Mouse (Mus musculus): ENCODE results near the gene Yjefn3. TPM values are rescaled to one million over a fixed set of nuclear protein-coding genes. Genes with fewer than 3 reads are reported as not detected.

Gene Yjefn3
- polyA plus RNA-seq, 1 experiment from 2014 or later, result 3.6 TPM

DNA sequence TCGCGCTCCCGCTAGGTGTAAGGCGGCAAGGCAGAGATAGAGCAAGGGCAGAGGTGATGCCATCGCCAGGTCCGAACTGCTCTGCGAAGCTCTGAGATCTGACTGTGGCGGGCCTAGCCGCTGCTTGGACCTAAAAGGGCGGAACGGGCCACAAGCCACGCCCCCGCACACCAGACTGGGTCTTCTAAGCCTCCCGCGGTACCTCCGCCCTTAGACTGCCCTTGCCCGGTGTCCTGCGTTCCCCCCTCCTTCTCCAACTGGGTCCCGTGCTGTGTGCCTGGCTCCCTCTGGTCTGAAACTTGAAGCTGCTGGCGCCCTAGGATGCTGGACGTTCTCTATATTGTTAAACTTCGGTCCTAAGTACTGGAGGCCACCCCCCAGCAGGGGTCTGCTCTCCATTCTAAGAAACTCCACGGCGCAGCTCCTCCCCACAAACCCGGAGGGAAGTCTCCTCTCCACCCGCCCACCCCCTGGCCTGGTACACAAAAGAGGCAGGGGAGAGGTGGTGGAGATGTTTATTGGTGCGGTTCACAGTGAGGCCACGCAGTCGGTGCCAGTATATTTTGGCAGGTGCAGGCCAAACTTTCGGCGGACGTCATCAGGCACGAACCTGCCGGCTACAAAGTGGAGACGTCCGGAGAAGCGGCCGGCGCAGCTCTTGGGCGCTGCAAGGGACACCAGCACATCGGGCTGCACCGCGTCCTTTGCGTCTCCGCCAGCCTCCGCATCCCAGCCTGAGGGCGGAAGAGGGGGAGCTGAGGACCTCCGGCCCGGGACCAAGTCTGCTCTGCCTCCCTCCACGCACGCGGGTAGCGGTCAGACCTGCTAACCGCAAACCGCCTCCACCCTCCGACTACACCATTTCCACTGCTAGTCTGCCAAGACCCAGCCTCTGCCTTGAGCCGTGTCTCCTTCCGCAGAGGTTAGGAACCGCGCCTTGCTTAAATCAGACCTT is 14.9 kb downstream of the Yjefn3 start, which contains the start of gene Cilp2:
Gene Cilp2, minus strand, starts transcription at position 399 of the 955 bp plus-strand sequence.
- ATAC-seq (ENCODE audit: low FRiP score) (no peak), DNase-seq (ENCODE audit: low spot score, missing footprints) (peak; percentile 94)
- peak within 1 kb of the TSS; percentile 14 for H3K4me3 ChIP-seq (ENCODE audit: low read depth, low read length)
- no peaks in the 10 kb centered on the region for H3K36me3 ChIP-seq (ENCODE audit: control insufficient read depth, insufficient read depth, low read length)
- no peaks in the 10 kb centered on the region for H3K9me3 ChIP-seq (ENCODE audit: control insufficient read depth, low read length)
- WGBS, result 1% methylated on average over 59 of the region's 60 CpGs
- H3K27me3 ChIP-seq (ENCODE audit: control insufficient read depth, insufficient read depth, low read length), result peaks cover 82% of the 10 kb centered on the region
- H3K4me2 ChIP-seq, result peak within 1 kb of the TSS; percentile 19
- H3K9ac ChIP-seq (ENCODE audit: low read length), result no peak within 1 kb of the TSS
- H3K4me1 ChIP-seq (ENCODE audit: control insufficient read depth, insufficient read depth, low read length), result peaks cover 20% of the 10 kb centered on the region
- no peak within 1 kb of the TSS for H3K27ac ChIP-seq (ENCODE audit: low read depth, low read length)

DNA sequence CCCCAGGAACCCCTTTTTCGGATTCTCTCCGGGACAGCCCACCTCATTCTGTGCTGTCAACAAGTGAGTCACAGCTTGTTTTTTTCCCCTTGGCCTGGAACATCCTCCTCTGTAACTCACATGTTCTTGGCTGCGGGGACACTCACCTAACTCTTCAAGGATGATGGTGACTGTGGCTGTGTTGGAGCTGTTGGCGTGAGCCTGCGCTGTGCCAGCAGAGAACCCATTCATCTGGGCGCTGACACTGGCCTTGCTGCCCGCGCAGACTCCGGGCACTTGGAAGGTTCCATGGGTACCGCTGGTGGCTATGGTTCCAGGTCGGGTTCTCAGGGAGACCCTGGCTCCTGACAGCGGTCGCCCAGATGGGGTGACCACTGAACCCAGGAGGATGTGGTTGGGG is 18.4 kb downstream of the Yjefn3 start:
- Histone ChIP-seq H3K4me2 (no peak overlapping the region), H3K36me3 (ENCODE audit: control insufficient read depth, insufficient read depth, low read length) (no peaks in the 10 kb centered on the region), H3K9ac (ENCODE audit: low read length) (no peak overlapping the region), H3K27me3 (ENCODE audit: control insufficient read depth, insufficient read depth, low read length) (peaks cover 100% of the 10 kb centered on the region), H3K4me1 (ENCODE audit: control insufficient read depth, insufficient read depth, low read length) (peaks cover 21% of the 10 kb centered on the region), H3K27ac (ENCODE audit: low read depth, low read length) (no peak overlapping the region), H3K4me3 (ENCODE audit: low read depth, low read length) (no peak overlapping the region), H3K9me3 (ENCODE audit: control insufficient read depth, low read length) (no peaks in the 10 kb centered on the region)
- 51% methylated on average over 13 of the region's 13 CpGs for WGBS
- DNase-seq (ENCODE audit: low spot score, missing footprints) (peak; percentile 82), ATAC-seq (ENCODE audit: low FRiP score) (no peak)

DNA sequence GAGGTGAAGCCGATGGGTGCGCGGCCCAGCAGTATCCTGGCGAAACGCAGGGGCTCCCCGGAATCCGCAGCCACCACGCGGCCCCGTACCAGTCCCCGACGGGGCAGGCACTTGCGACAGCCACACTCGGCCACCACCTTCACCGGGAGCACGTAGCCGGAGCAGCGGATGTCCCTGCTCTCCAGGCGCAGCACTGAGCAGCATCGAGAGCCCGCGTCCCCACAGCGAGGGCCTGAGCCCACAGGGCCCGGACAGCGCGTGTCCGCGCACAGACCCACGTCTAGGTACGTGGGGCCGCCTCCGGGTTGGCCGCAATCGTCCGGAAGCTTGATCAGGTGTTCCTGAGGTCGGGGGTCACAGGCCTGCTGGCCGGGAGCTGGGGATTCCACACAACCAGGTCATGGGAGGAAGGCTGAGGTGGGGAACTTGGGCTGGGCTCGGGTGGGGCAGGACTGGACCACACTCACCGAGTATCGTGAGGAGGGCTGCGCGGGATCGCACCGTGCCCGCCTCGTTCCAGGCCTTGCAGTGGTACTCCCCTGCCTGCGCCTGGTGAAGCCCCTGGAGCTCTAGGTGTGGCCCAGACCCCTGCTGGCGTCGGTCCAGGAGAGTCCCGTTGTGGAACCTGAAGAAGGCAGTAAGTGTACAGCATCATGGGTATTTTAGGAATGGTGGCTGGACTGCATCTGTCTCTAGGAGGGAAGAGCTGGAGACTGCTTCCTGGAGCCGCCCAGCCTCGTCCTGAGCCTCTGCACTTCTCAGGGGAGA is 19.5 kb downstream of the Yjefn3 start:
- Histone ChIP-seq H3K4me1 (ENCODE audit: control insufficient read depth, insufficient read depth, low read length) (peaks cover 19% of the 10 kb centered on the region), H3K27me3 (ENCODE audit: control insufficient read depth, insufficient read depth, low read length) (peaks cover 96% of the 10 kb centered on the region), H3K9me3 (ENCODE audit: control insufficient read depth, low read length) (no peaks in the 10 kb centered on the region), H3K9ac (ENCODE audit: low read length) (no peak overlapping the region), H3K36me3 (ENCODE audit: control insufficient read depth, insufficient read depth, low read length) (no peaks in the 10 kb centered on the region), H3K4me2 (no peak overlapping the region), H3K27ac (ENCODE audit: low read depth, low read length) (no peak overlapping the region), H3K4me3 (ENCODE audit: low read depth, low read length) (no peak overlapping the region)
- ATAC-seq (ENCODE audit: low FRiP score) (no peak), DNase-seq (ENCODE audit: low spot score, missing footprints) (peak; percentile 90)
- 10% methylated on average over 52 of the region's 52 CpGs for WGBS

DNA sequence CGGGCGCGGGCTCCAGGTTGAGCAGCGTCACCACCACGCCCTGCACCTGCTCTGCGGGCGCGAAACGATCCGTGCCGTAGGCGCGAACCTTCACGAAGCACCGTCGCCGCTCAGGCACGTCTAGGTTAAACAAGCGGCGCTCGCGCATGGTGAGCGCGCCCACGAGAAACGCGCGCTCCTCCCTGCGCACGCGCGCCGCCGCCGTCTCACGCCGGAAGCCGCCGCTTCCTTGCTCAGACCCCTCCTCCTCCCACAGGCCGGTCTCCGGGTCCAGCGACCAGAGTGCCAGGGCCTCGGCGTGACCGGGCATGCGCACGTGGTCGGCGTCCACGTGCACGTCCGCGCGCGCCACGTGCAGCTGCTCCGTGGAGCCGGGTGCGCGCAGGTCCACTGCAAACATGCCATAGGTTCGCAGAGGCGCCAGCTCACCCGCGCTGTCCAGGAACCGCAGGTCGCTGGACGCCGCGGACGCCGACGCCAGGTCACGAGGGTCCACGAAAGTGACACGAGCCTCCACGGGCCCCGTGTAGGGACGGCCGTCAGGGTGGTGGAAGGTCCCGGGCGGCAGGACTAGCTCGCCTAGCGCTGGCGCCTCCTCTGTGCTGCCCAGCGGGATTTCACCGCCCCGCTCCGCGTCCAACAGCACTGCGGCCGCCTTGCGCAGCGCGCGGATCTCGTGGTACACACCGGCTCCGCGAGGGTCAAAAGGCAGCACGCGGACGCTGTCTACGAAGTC is 20.3 kb downstream of the Yjefn3 start:
- DNase-seq (ENCODE audit: low spot score, missing footprints), result peak; percentile 95
- H3K4me1 ChIP-seq (ENCODE audit: control insufficient read depth, insufficient read depth, low read length), result peaks cover 11% of the 10 kb centered on the region
- peak overlapping the region; percentile 32 for H3K4me3 ChIP-seq (ENCODE audit: low read depth, low read length)
- no peak overlapping the region; the same call in 1 of the 2 replicates for H3K9ac ChIP-seq (ENCODE audit: low read length)
- H3K36me3 ChIP-seq (ENCODE audit: control insufficient read depth, insufficient read depth, low read length), result no peaks in the 10 kb centered on the region
- WGBS, result 6% methylated on average over 103 of the region's 103 CpGs
- ATAC-seq (ENCODE audit: low FRiP score), result peak; percentile 53
- H3K4me2 ChIP-seq, result peak overlapping the region; percentile 43
- H3K9me3 ChIP-seq (ENCODE audit: control insufficient read depth, low read length), result no peaks in the 10 kb centered on the region
- H3K27me3 ChIP-seq (ENCODE audit: control insufficient read depth, insufficient read depth, low read length), result peaks cover 90% of the 10 kb centered on the region
- no peak overlapping the region for H3K27ac ChIP-seq (ENCODE audit: low read depth, low read length)

DNA sequence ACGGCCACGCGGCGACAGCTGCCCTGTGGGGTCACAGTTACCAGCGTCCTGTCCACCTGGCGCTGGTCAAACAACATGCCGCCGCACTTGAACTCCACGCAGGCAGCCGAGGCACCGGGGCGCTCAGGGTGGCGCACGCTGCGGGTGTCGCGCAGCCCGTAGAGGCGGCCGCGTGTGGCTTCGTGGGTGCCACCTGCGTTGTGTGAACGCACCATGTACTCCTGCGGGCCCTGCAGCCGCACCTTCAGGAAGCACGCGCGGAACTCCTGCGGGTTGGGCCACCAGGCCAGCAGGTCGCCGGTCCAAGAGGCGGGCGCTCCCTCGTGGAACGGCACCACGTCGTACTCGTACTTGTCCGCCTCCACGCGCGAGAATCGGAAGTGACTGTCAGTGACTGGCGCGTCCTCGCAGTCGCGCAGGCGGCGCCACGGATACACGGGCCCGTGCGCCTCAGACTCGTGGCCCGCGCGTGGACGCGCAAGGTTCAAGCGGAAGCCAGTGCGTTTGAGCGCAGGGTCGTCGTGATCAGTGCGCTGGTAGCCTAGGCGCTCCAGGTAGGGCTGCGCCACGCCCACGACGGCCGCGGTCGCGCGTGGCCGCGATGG is 21.1 kb downstream of the Yjefn3 start:
- Histone ChIP-seq H3K4me2 (peak overlapping the region; percentile 43), H3K9me3 (ENCODE audit: control insufficient read depth, low read length) (no peaks in the 10 kb centered on the region), H3K4me3 (ENCODE audit: low read depth, low read length) (peak overlapping the region; percentile 32), H3K4me1 (ENCODE audit: control insufficient read depth, insufficient read depth, low read length) (peaks cover 10% of the 10 kb centered on the region), H3K27ac (ENCODE audit: low read depth, low read length) (no peak overlapping the region), H3K9ac (ENCODE audit: low read length) (no peak overlapping the region), H3K27me3 (ENCODE audit: control insufficient read depth, insufficient read depth, low read length) (peaks cover 82% of the 10 kb centered on the region), H3K36me3 (ENCODE audit: control insufficient read depth, insufficient read depth, low read length) (no peaks in the 10 kb centered on the region)
- peak; percentile 85 for DNase-seq (ENCODE audit: low spot score, missing footprints)
- WGBS, result 16% methylated on average over 79 of the region's 79 CpGs
- 0 out of 2 replicates have a peak, but pooled peaks have one; percentile 0 for ATAC-seq (ENCODE audit: low FRiP score)

DNA sequence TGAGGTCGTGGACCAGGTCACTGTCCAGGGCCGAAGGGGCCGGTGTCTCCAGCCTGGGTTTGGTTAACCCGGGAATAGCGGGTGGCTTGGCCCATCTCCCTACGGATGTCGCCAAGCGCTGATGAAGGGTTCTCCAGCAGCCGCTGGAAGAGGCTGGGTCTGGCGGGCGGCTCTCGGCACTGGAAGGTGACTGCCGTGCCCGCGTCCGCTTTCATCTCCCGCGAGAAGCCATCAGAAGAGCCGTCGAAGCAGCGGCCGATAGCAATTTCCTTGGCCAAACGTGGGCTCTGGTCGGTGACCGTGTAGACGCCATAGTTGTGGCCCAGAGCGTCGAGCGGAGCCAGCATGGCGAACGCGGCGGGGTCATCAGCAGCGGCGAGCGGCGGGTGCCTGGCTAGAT is 21.7 kb downstream of the Yjefn3 start:
- Histone ChIP-seq H3K36me3 (ENCODE audit: control insufficient read depth, insufficient read depth, low read length) (no peaks in the 10 kb centered on the region), H3K9ac (ENCODE audit: low read length) (no peak overlapping the region), H3K27ac (ENCODE audit: low read depth, low read length) (no peak overlapping the region), H3K4me2 (peak overlapping the region; percentile 10; the same call in 1 of the 2 replicates), H3K27me3 (ENCODE audit: control insufficient read depth, insufficient read depth, low read length) (peaks cover 76% of the 10 kb centered on the region), H3K9me3 (ENCODE audit: control insufficient read depth, low read length) (no peaks in the 10 kb centered on the region), H3K4me3 (ENCODE audit: low read depth, low read length) (0 out of 2 replicates have a peak overlapping the region, but pooled peaks have one; percentile 9), H3K4me1 (ENCODE audit: control insufficient read depth, insufficient read depth, low read length) (peaks cover 10% of the 10 kb centered on the region)
- no peak for ATAC-seq (ENCODE audit: low FRiP score)
- WGBS, result 12% methylated on average over 37 of the region's 37 CpGs
- peak; percentile 89 for DNase-seq (ENCODE audit: low spot score, missing footprints)

DNA sequence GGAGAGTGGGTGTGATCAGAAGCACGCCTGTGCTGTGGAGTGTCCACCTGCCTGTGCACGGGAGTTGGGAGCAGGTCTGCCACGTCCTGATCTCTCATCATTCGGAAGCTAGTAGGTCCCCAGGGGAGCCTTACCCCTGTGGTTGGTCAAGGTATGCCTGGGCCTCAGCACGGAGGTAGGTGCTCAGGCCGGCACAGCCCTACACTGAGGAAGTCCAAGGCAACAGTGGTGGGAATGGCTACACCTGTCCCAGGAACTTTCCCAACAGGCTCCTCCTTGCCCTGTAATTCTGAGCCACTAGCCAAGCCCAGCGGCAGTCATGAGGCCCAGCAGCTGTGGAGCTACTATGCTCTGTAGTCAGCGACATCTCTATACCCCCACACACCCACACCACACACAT is 22.8 kb downstream of the Yjefn3 start:
- no peak overlapping the region for H3K27ac ChIP-seq (ENCODE audit: low read depth, low read length)
- H3K4me2 ChIP-seq, result no peak overlapping the region
- 61% methylated on average over 8 of the region's 8 CpGs for WGBS
- peaks cover 10% of the 10 kb centered on the region for H3K4me1 ChIP-seq (ENCODE audit: control insufficient read depth, insufficient read depth, low read length)
- no peak for DNase-seq (ENCODE audit: low spot score, missing footprints)
- peaks cover 65% of the 10 kb centered on the region for H3K27me3 ChIP-seq (ENCODE audit: control insufficient read depth, insufficient read depth, low read length)
- no peaks in the 10 kb centered on the region for H3K36me3 ChIP-seq (ENCODE audit: control insufficient read depth, insufficient read depth, low read length)
- no peak overlapping the region for H3K4me3 ChIP-seq (ENCODE audit: low read depth, low read length)
- no peak for ATAC-seq (ENCODE audit: low FRiP score)
- no peaks in the 10 kb centered on the region for H3K9me3 ChIP-seq (ENCODE audit: control insufficient read depth, low read length)
- no peak overlapping the region for H3K9ac ChIP-seq (ENCODE audit: low read length)

DNA sequence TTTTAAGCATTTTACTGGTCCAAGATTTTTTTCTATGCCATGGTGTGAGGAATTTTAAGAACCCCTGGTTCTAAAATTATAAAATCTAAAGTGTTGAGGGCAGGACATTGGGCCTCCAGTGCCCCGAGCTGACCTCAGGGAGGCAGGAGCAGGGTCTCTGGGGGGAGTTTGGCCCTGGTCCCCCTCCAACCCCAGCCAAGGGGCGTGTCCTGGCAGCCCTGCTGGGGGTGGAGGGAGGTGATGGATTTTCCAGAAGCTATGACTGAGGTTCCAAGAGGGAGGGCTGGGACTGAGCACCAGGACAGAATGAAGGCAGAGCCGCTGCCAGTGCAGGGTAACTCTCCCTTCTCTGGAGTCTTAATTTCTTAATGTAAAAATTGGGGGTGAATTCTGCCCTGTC is 24.5 kb downstream of the Yjefn3 start:
- no peak for ATAC-seq (ENCODE audit: low FRiP score)
- Histone ChIP-seq H3K4me1 (ENCODE audit: control insufficient read depth, insufficient read depth, low read length) (peaks cover 10% of the 10 kb centered on the region), H3K9me3 (ENCODE audit: control insufficient read depth, low read length) (no peaks in the 10 kb centered on the region), H3K27ac (ENCODE audit: low read depth, low read length) (no peak overlapping the region), H3K36me3 (ENCODE audit: control insufficient read depth, insufficient read depth, low read length) (no peaks in the 10 kb centered on the region), H3K4me3 (ENCODE audit: low read depth, low read length) (no peak overlapping the region), H3K4me2 (no peak overlapping the region), H3K9ac (ENCODE audit: low read length) (no peak overlapping the region), H3K27me3 (ENCODE audit: control insufficient read depth, insufficient read depth, low read length) (peaks cover 48% of the 10 kb centered on the region)
- WGBS, result 61% methylated on average over 3 of the region's 3 CpGs
- DNase-seq (ENCODE audit: low spot score, missing footprints), result no peak

All from midbrain, embryonic 11.5 days (tissue).